Mouse (Mus musculus) E14TG2a.4 (cell line): Measurements from ENCODE around the gene Slc35e3.

Source experiments
- CTCF ChIP-seq: conservative IDR thresholded peaks from 2 replicates; pipeline ENCODE4 v1.5.1; 2014; ENCODE audit warnings: low read length
- NANOG ChIP-seq: IDR thresholded peaks from 2 replicates; pipeline ENCODE4 v1.6.1; 2014; ENCODE audit warnings: borderline replicate concordance, low read length, mixed read lengths

- TF ChIP-seq CTCF (no peak), NANOG (no peak)
Measured at GRCm38 (mm10) chr10:117738928-117739647, 7.1 kb downstream of the Slc35e3 start.
